In the genomic region with DNA sequence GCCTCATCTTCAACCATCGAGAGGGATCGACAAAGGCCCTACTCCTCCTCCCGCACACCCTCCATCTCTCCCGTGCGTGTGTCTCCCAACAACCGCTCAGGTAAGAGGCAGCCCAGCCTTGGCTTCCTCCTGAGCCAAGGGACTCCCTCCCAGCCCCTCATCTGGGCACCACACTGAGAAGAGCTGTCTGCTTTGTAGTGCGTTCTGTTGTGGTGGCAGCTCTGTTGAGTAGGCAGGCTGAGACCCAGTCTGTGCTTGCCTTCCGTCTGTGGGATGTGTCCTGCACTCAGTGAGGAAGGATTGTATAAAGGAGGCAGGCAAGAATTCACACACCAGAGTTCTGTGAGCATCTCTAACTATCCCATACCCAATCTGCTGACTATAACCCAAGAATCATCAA, we compare ENCODE assay signal across 21 mouse cellular contexts.
"Had no signal": no experiment of that assay in that cellular context is flagged by ENCODE, and none has a peak within 500 bp of the region (broad histone marks: within the 10 kb centered on the region; RNA-seq: fewer than 3 reads in every experiment).

No protein-coding gene starts in this region.

- H3K4me1 ChIP-seq: limb, embryonic 15.5 days; midbrain, embryonic 12.5 days; midbrain, embryonic 15.5 days; neural tube, embryonic 12.5 days had no signal

- H3K4me3 ChIP-seq: layer of hippocampus, adult 2 months; limb, embryonic 15.5 days; midbrain, embryonic 12.5 days; midbrain, embryonic 15.5 days; neural tube, embryonic 12.5 days; neural tube, embryonic 15.5 days had no signal

- H3K36me3 ChIP-seq: limb, embryonic 15.5 days; midbrain, embryonic 12.5 days; neural tube, embryonic 12.5 days had no signal

- H3K9ac ChIP-seq: limb, embryonic 15.5 days; liver, embryonic 14.5 days; liver, postnatal 0 days; lung, embryonic 14.5 days; midbrain, embryonic 12.5 days; midbrain, embryonic 15.5 days; neural tube, embryonic 12.5 days; neural tube, embryonic 15.5 days had no signal

- H3K9me3 ChIP-seq: limb, embryonic 15.5 days; midbrain, embryonic 12.5 days; midbrain, embryonic 15.5 days; neural tube, embryonic 12.5 days; neural tube, embryonic 15.5 days had no signal

- ATAC-seq: liver, postnatal 0 days; lung, postnatal 0 days; midbrain, embryonic 15.5 days had no signal

- H3K27me3 ChIP-seq: limb, embryonic 15.5 days; midbrain, embryonic 12.5 days; midbrain, embryonic 15.5 days; neural tube, embryonic 12.5 days; neural tube, embryonic 15.5 days had no signal

- H3K4me2 ChIP-seq: limb, embryonic 15.5 days; liver, embryonic 11.5 days; lung, embryonic 14.5 days; midbrain, embryonic 12.5 days; midbrain, embryonic 15.5 days; neural tube, embryonic 12.5 days; neural tube, embryonic 15.5 days had no signal

- H3K27ac ChIP-seq: kidney, postnatal 0 days; limb, embryonic 15.5 days; liver, embryonic 14.5 days; macrophage; midbrain, embryonic 12.5 days; midbrain, embryonic 15.5 days; neural tube, embryonic 12.5 days; neural tube, embryonic 15.5 days; stomach, postnatal 0 days had no signal

- DNase-seq: kidney, postnatal 25 days; layer of hippocampus, adult 9-11 months; liver, postnatal 0 days; lung, embryonic 14.5 days; right cerebral cortex, adult 18-20 months; right cerebral cortex, postnatal 14 days; right cerebral cortex, postnatal 4 days; thymus, adult 18-20 months; thymus, postnatal 36 days had no signal
